Mouse (Mus musculus) liver, postnatal 0 days (tissue): ENCODE data around the gene 1700023F06Rik. TPM values are rescaled to one million over a fixed set of nuclear protein-coding genes. Genes with fewer than 3 reads are reported as not detected.
"Not testable (repeated sequence)": the region's sequence is repeated elsewhere in the genome, so short reads cannot be mapped to it uniquely, and the experiment has no call there.

Source experiments
- ATAC-seq: fragments of 200-750 bp; cut with Nextera tagmentation; 2 replicates; pipeline ENCODE4 v1.8.0; 2017; ENCODE audit warnings: mild to moderate bottlenecking, moderate library complexity
- DNase-seq: peaks from one replicate; pipeline ENCODE4 v3.0.0-alpha.2; 2016
- H3K27ac ChIP-seq: fragments of 300-500 bp; sonication (generic); 2 replicates; pipeline ENCODE4 v1.5.1; 2014; ENCODE audit warnings: antibody characterized with exemption, moderate library complexity, mild to moderate bottlenecking, low read depth
- H3K27me3 ChIP-seq: fragments of 300-500 bp; sonication (generic); 2 replicates; pipeline ENCODE4 v1.6.1; 2014; ENCODE audit warnings: low read length, control low read depth, mixed read lengths; ENCODE audit not compliant: insufficient read depth
- H3K36me3 ChIP-seq: fragments of 300-500 bp; sonication (generic); replicated peaks from 2 replicates; pipeline ENCODE4 v1.6.1; 2014; ENCODE audit warnings: mild to moderate bottlenecking, control low read depth, low read length, moderate library complexity, mixed read lengths; ENCODE audit not compliant: insufficient read depth
- H3K4me1 ChIP-seq: fragments of 300-500 bp; sonication (generic); 2 replicates; pipeline ENCODE4 v1.6.1; 2014; ENCODE audit warnings: antibody characterized with exemption, mild to moderate bottlenecking, control low read depth; ENCODE audit not compliant: insufficient read depth
- H3K4me2 ChIP-seq: fragments of 300-500 bp; sonication (generic); 2 replicates; pipeline ENCODE4 v1.6.1; 2014; ENCODE audit warnings: low read depth, mild to moderate bottlenecking, low read length, moderate library complexity, mixed read lengths
- H3K4me3 ChIP-seq: fragments of 300-500 bp; sonication (generic); 2 replicates; pipeline ENCODE4 v1.5.1; 2014; ENCODE audit warnings: low read depth, low read length
- H3K9ac ChIP-seq: fragments of 300-500 bp; sonication (generic); replicated peaks from 2 replicates; pipeline ENCODE4 v1.6.1; 2014; ENCODE audit warnings: mild to moderate bottlenecking, moderate library complexity
- H3K9me3 ChIP-seq: fragments of 300-500 bp; sonication (generic); 2 replicates; pipeline ENCODE4 v1.6.1; 2016; ENCODE audit warnings: mild to moderate bottlenecking, control low read depth, low read length, mixed read lengths
- CTCF ChIP-seq: sonication (generic); IDR thresholded peaks from 2 replicates; pipeline ENCODE4 v1.5.1; 2016; ENCODE audit warnings: antibody characterized with exemption, low read depth
- EP300 ChIP-seq: IDR thresholded peaks from 2 replicates; pipeline ENCODE4 v1.6.1; 2016; ENCODE audit warnings: antibody characterized with exemption, low read depth, mild to moderate bottlenecking
- WGBS: fragments of 180-500 bp; shearing (Covaris S2); extraction: QIAGEN DNeasy Blood & Tissue Kit; methylation state at CpG from one replicate; pipeline ENCODE4 v1.1.7; 2014; ENCODE audit not compliant: insufficient replicate concordance; 5-methylcytosine and 5-hydroxymethylcytosine counted together
- polyA plus RNA-seq: library from polyadenylated mRNA; unstranded; fragments of >200 nt; fragmentation: Nextera tagmentation; extraction: Ambion mirVana; gene quantifications from 2 replicates; pipeline ENCODE4 v1.2.1, GENCODE M21; 2015

1700023F06Rik gene
- polyA plus RNA-seq, 1 experiment from 2014 or later, result 0.09 TPM

GRCm38 (mm10) chr11:103230626-103231025 lies 22.3 kb upstream of the 1700023F06Rik start:
- Histone ChIP-seq H3K4me1 (no peaks in the 10 kb centered on the region), H3K9me3 (no peaks in the 10 kb centered on the region), H3K27me3 (no peaks in the 10 kb centered on the region), H3K4me3 (no peak overlapping the region), H3K36me3 (peaks cover 16% of the 10 kb centered on the region), H3K4me2 (no peak overlapping the region), H3K9ac (no peak overlapping the region), H3K27ac (no peak overlapping the region)
- 89% methylated on average over 19 of the region's 19 CpGs for WGBS
- ATAC-seq, result no peak
- TF ChIP-seq CTCF (no peak), EP300 (no peak)
- DNase-seq, result no peak

- Histone ChIP-seq H3K36me3 (peaks cover 19% of the 10 kb centered on the region), H3K4me3 (no peak overlapping the region), H3K4me2 (no peak overlapping the region), H3K9me3 (no peaks in the 10 kb centered on the region), H3K27ac (no peak overlapping the region), H3K27me3 (no peaks in the 10 kb centered on the region), H3K9ac (no peak overlapping the region), H3K4me1 (no peaks in the 10 kb centered on the region)
- 92% methylated on average over 2 of the region's 2 CpGs for WGBS
- DNase-seq (no peak), ATAC-seq (no peak)
- no peak for TF ChIP-seq EP300
- peak; percentile 36; the same call in 1 of the 2 replicates for TF ChIP-seq CTCF
Measured at GRCm38 (mm10) chr11:103229608-103230007, 21.2 kb upstream of the 1700023F06Rik start.

GRCm38 (mm10) chr11:103223951-103224456 lies 15.6 kb upstream of the 1700023F06Rik start:
- Histone ChIP-seq H3K4me2 (no peak overlapping the region), H3K9ac (no peak overlapping the region), H3K9me3 (no peaks in the 10 kb centered on the region), H3K27me3 (no peaks in the 10 kb centered on the region), H3K36me3 (peaks cover 16% of the 10 kb centered on the region), H3K4me1 (no peaks in the 10 kb centered on the region), H3K4me3 (no peak overlapping the region), H3K27ac (no peak overlapping the region; the same call in 1 of the 2 replicates)
- ATAC-seq, result no peak
- 76% methylated on average over 18 of the region's 18 CpGs for WGBS
- TF ChIP-seq CTCF (no peak), EP300 (no peak)
- no peak for DNase-seq

- H3K4me3 ChIP-seq, result no peak overlapping the region
- 73% methylated on average over 10 of the region's 10 CpGs for WGBS
- H3K27me3 ChIP-seq, result no peaks in the 10 kb centered on the region
- H3K4me2 ChIP-seq, result no peak overlapping the region
- ATAC-seq (no peak; the same call in 1 of the 2 replicates), DNase-seq (no peak)
- H3K9ac ChIP-seq, result no peak overlapping the region
- H3K27ac ChIP-seq, result no peak overlapping the region
- H3K9me3 ChIP-seq, result no peaks in the 10 kb centered on the region
- H3K4me1 ChIP-seq, result peaks cover under 1% of the 10 kb centered on the region; the same call in 1 of the 2 replicates
- TF ChIP-seq EP300 (no peak), CTCF (no peak)
- peaks cover 16% of the 10 kb centered on the region for H3K36me3 ChIP-seq
Measured at GRCm38 (mm10) chr11:103223444-103223843, 15.1 kb upstream of the 1700023F06Rik start.

GRCm38 (mm10) chr11:103222718-103223117 lies 14.4 kb upstream of the 1700023F06Rik start:
- H3K4me3 ChIP-seq, ATAC-seq, H3K9me3 ChIP-seq, H3K27ac ChIP-seq, DNase-seq, H3K4me1 ChIP-seq, H3K27me3 ChIP-seq, H3K9ac ChIP-seq, H3K4me2 ChIP-seq: not testable (repeated sequence)
- 70% methylated on average over 4 of the region's 4 CpGs for WGBS
- peaks cover 16% of the 10 kb centered on the region for H3K36me3 ChIP-seq

- Histone ChIP-seq H3K4me1 (peaks cover 6% of the 10 kb centered on the region; the same call in 1 of the 2 replicates), H3K9me3 (no peaks in the 10 kb centered on the region), H3K9ac (no peak overlapping the region), H3K36me3 (peaks cover 16% of the 10 kb centered on the region), H3K4me3 (no peak overlapping the region), H3K4me2 (no peak overlapping the region), H3K27me3 (no peaks in the 10 kb centered on the region), H3K27ac (no peak overlapping the region)
- TF ChIP-seq EP300 (no peak), CTCF (no peak)
- no peak for ATAC-seq
- 73% methylated on average over 6 of the region's 6 CpGs for WGBS
- no peak for DNase-seq
Measured at GRCm38 (mm10) chr11:103221437-103221836, 13.1 kb upstream of the 1700023F06Rik start.
